Mouse (Mus musculus) embryonic facial prominence, embryonic 14.5 days (tissue): ENCODE measurements around the gene Adgrl3. TPM values are rescaled to one million over a fixed set of nuclear protein-coding genes. Genes with fewer than 3 reads are reported as not detected.
A peak's percentile ranks its signal among the peaks of the same experiment; 100 is the strongest.

Source experiments
- ATAC-seq: fragments of 200-750 bp; cut with Nextera tagmentation; 2 replicates; pipeline ENCODE4 v1.8.0; 2017; ENCODE audit warnings: low read depth, moderate number of reproducible peaks, moderate TSS enrichment
- DNase-seq: peaks from one replicate; pipeline ENCODE4 v3.0.0-alpha.2; 2015; ENCODE audit warnings: low spot score
- H3K27ac ChIP-seq: fragments of 300-500 bp; sonication (generic); replicated peaks from 2 replicates; pipeline ENCODE4 v1.5.1; 2014; ENCODE audit warnings: low read depth, mild to moderate bottlenecking, low read length, moderate library complexity
- H3K27me3 ChIP-seq: fragments of 300-500 bp; sonication (generic); replicated peaks from 2 replicates; pipeline ENCODE4 v1.6.1; 2014; ENCODE audit warnings: low read length; ENCODE audit not compliant: control insufficient read depth, insufficient read depth
- H3K36me3 ChIP-seq: fragments of 300-500 bp; sonication (generic); 2 replicates; pipeline ENCODE4 v1.6.1; 2014; ENCODE audit warnings: low read length, mixed read lengths; ENCODE audit not compliant: control insufficient read depth, insufficient read depth
- H3K4me1 ChIP-seq: fragments of 300-500 bp; sonication (generic); 2 replicates; pipeline ENCODE4 v1.6.1; 2014; ENCODE audit warnings: antibody characterized with exemption, low read length; ENCODE audit not compliant: control insufficient read depth, insufficient read depth
- H3K4me2 ChIP-seq: fragments of 300-500 bp; sonication (generic); 2 replicates; pipeline ENCODE4 v1.6.1; 2014; ENCODE audit warnings: low read depth, mild to moderate bottlenecking, low read length, moderate library complexity, mixed read lengths
- H3K4me3 ChIP-seq: fragments of 300-500 bp; sonication (generic); 2 replicates; pipeline ENCODE4 v1.5.1; 2014; ENCODE audit warnings: low read depth, mild to moderate bottlenecking, low read length
- H3K9ac ChIP-seq: fragments of 300-500 bp; sonication (generic); 2 replicates; pipeline ENCODE4 v1.6.1; 2014; ENCODE audit warnings: low read depth, mild to moderate bottlenecking, low read length, moderate library complexity, mixed read lengths
- H3K9me3 ChIP-seq: fragments of 300-500 bp; sonication (generic); 2 replicates; pipeline ENCODE4 v1.6.1; 2016; ENCODE audit warnings: low read length; ENCODE audit not compliant: control insufficient read depth
- WGBS: fragments of 180-500 bp; shearing (Covaris S2); extraction: QIAGEN DNeasy Blood & Tissue Kit; methylation state at CpG from one replicate; pipeline ENCODE4 v1.1.7; 2014; 5-methylcytosine and 5-hydroxymethylcytosine counted together
- polyA plus RNA-seq: library from polyadenylated mRNA; unstranded; fragments of >200 nt; fragmentation: Nextera tagmentation; extraction: Ambion mirVana; gene quantifications from 2 replicates; pipeline ENCODE4 v1.2.1, GENCODE M21; 2014

The Adgrl3 gene
- polyA plus RNA-seq, 1 experiment from 2014 or later: 26.0 TPM

GRCm38 (mm10) chr5:81671025-81671424 is 651.1 kb downstream of the Adgrl3 start:
- ATAC-seq: no peak

GRCm38 (mm10) chr5:81674275-81674974 is 654.5 kb downstream of the Adgrl3 start:
- Histone ChIP-seq H3K4me1 (no peaks in the 10 kb centered on the region), H3K36me3 (no peaks in the 10 kb centered on the region), H3K4me3 (no peak overlapping the region), H3K9ac (no peak overlapping the region), H3K27ac (no peak overlapping the region), H3K27me3 (no peaks in the 10 kb centered on the region), H3K4me2 (no peak overlapping the region), H3K9me3 (no peaks in the 10 kb centered on the region)
- DNase-seq (no peak), ATAC-seq (no peak)
- WGBS: 66% methylated on average over 4 of the region's 4 CpGs

More at GRCm38 (mm10) chr5:81671025-81671424, 651.1 kb downstream of the Adgrl3 start:
- Histone ChIP-seq H3K27me3 (no peaks in the 10 kb centered on the region), H3K4me1 (no peaks in the 10 kb centered on the region), H3K9me3 (0 out of 2 replicates have a peak, but pooled peaks cover 6% of the 10 kb centered on the region), H3K4me3 (no peak overlapping the region), H3K27ac (no peak overlapping the region), H3K9ac (no peak overlapping the region), H3K36me3 (peaks cover 3% of the 10 kb centered on the region; the same call in 1 of the 2 replicates), H3K4me2 (no peak overlapping the region)
- no peak for DNase-seq
- WGBS: 66% methylated on average over 4 of the region's 4 CpGs

DNA sequence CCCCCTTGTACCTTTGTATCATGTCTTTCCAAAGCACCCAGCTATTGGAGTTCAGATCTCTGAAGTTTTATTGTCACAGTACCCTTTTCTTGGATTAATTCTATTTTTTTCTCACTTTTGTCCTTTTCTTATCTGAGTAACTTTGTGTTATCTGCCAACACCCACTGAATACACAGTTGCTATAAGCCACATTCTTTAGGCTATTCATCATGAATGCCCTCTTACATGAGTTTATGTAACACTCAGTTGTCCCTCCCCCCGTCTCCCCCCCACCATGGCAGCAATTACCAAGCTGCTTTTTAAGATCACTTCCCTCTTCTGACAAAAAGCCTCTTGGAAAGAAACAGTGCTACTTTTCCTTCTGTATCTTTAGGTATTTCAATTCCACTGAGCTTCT is 655.0 kb downstream of the Adgrl3 start:
- ATAC-seq: no peak
- no peak overlapping the region for H3K27ac ChIP-seq
- no peaks in the 10 kb centered on the region for H3K27me3 ChIP-seq
- 71% methylated on average over 1 of the region's 1 CpGs for WGBS
- H3K4me1 ChIP-seq: no peaks in the 10 kb centered on the region
- no peaks in the 10 kb centered on the region for H3K36me3 ChIP-seq
- H3K4me3 ChIP-seq: no peak overlapping the region
- DNase-seq: no peak
- no peak overlapping the region for H3K4me2 ChIP-seq
- H3K9me3 ChIP-seq: no peaks in the 10 kb centered on the region
- no peak overlapping the region for H3K9ac ChIP-seq

DNA sequence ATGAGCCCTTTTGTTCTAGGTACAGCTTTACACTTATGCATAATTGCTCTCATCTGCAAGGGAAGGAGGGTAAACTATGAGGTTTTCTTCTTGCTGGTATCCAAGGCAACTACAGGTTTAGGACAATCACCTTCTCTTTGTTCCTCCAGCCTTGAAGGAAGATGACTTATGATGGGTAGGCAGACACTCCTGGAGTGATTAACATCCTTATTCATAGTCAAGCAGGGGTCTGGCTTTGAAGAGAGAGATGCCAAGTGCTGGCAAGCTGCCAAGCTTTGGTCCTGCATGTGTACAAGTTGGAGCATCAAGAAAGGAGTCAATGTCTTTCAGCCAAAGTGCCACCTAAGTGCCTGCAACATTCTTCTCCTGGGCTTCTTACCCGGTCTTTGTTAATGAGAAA is 657.0 kb downstream of the Adgrl3 start:
- Histone ChIP-seq H3K9me3 (no peaks in the 10 kb centered on the region), H3K4me1 (no peaks in the 10 kb centered on the region), H3K4me2 (no peak overlapping the region), H3K9ac (no peak overlapping the region), H3K36me3 (no peaks in the 10 kb centered on the region), H3K4me3 (no peak overlapping the region), H3K27ac (no peak overlapping the region), H3K27me3 (no peaks in the 10 kb centered on the region)
- ATAC-seq: no peak
- no peak for DNase-seq
- WGBS: 90% methylated on average over 1 of the region's 1 CpGs

DNA sequence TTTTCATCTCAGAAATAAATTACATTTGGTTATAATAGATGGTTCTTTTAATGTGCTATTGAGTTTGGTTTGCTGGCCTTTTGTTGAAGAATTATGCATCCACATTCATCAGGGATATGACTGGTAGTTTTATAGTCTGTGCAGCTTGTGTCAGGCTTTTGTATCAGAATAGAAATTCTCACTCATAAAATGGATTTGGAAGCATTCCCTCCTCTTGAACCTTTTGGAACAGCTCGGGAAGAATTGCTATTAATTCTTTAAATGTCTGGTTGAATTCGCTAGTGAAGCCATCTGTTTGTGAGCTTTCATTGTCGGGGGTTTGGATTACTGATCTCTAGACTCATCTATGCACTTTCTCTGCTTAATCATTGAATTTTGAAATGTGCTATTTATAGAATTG is 666.3 kb downstream of the Adgrl3 start:
- Histone ChIP-seq H3K4me2 (no peak overlapping the region), H3K9me3 (no peaks in the 10 kb centered on the region), H3K36me3 (0 out of 2 replicates have a peak, but pooled peaks cover 9% of the 10 kb centered on the region), H3K9ac (no peak overlapping the region), H3K27ac (no peak overlapping the region), H3K4me3 (no peak overlapping the region), H3K4me1 (no peaks in the 10 kb centered on the region), H3K27me3 (no peaks in the 10 kb centered on the region)
- WGBS: 68% methylated on average over 3 of the region's 3 CpGs
- ATAC-seq (no peak), DNase-seq (no peak)

GRCm38 (mm10) chr5:81686845-81687244 is 666.9 kb downstream of the Adgrl3 start:
- WGBS: 60% methylated on average over 4 of the region's 4 CpGs
- no peak for ATAC-seq
- no peaks in the 10 kb centered on the region for H3K9me3 ChIP-seq

GRCm38 (mm10) chr5:81729620-81730019 is 709.7 kb downstream of the Adgrl3 start:
- Histone ChIP-seq H3K9ac (no peak overlapping the region), H3K4me1 (no peaks in the 10 kb centered on the region), H3K27ac (no peak overlapping the region), H3K4me2 (no peak overlapping the region), H3K9me3 (no peaks in the 10 kb centered on the region), H3K36me3 (no peaks in the 10 kb centered on the region), H3K4me3 (no peak overlapping the region), H3K27me3 (no peaks in the 10 kb centered on the region)
- WGBS: 74% methylated on average over 3 of the region's 3 CpGs
- DNase-seq (no peak), ATAC-seq (no peak)

More at GRCm38 (mm10) chr5:81686845-81687244, 666.9 kb downstream of the Adgrl3 start:
- DNase-seq: peak; percentile 41
- no peaks in the 10 kb centered on the region for H3K27me3 ChIP-seq
- no peaks in the 10 kb centered on the region for H3K4me1 ChIP-seq
- H3K4me2 ChIP-seq: no peak overlapping the region
- 0 out of 2 replicates have a peak, but pooled peaks cover 9% of the 10 kb centered on the region for H3K36me3 ChIP-seq
- no peak overlapping the region for H3K4me3 ChIP-seq
- H3K9ac ChIP-seq: no peak overlapping the region
- H3K27ac ChIP-seq: no peak overlapping the region

DNA sequence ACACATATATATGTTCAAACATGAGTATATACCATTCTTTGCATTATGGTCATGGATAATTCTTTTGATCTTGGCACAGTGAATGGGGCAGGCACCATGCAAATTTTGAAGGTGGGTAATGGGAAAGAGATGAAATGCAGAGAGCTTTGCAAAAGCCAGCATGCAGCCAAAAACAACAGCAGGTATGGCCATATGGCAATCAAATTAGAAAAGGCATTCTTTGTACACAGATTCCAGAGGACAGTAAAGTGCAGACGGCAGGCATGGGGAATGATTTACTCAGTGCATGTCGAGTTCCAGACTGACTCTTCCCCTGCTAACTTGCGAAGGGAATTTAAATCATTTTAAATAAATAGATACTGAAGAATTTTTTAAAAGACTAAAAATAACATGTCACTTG is 716.1 kb downstream of the Adgrl3 start:
- no peak overlapping the region for H3K4me3 ChIP-seq
- DNase-seq (no peak), ATAC-seq (no peak)
- H3K4me2 ChIP-seq: no peak overlapping the region
- WGBS: 58% methylated on average over 3 of the region's 3 CpGs
- no peaks in the 10 kb centered on the region for H3K36me3 ChIP-seq
- no peaks in the 10 kb centered on the region for H3K4me1 ChIP-seq
- no peak overlapping the region for H3K27ac ChIP-seq
- H3K27me3 ChIP-seq: no peaks in the 10 kb centered on the region
- H3K9me3 ChIP-seq: no peaks in the 10 kb centered on the region
- H3K9ac ChIP-seq: no peak overlapping the region
